Mouse (Mus musculus) thymus, postnatal 14 days (tissue): ENCODE measurements around the gene Mroh7.
"Not testable (repeated sequence)": the region's sequence is repeated elsewhere in the genome, so short reads cannot be mapped to it uniquely, and the experiment has no call there.

ENCODE experiments used
- DNase-seq: peaks from one replicate; pipeline ENCODE4 v3.0.0; 2021

The Mroh7 gene

GRCm38 (mm10) chr4:106730814-106731213, at the start of gene Mroh7:
Gene Mroh7 (minus strand): TSS chr4:106730925.
- DNase-seq = no peak

- DNase-seq = no peak
Observed at GRCm38 (mm10) chr4:106780045-106780444, 49.3 kb upstream of the Mroh7 start.

GRCm38 (mm10) chr4:106778116-106778788, 47.5 kb upstream of the Mroh7 start:
- DNase-seq = no peak

GRCm38 (mm10) chr4:106776998-106777397, 46.3 kb upstream of the Mroh7 start:
- no peak for DNase-seq

GRCm38 (mm10) chr4:106775767-106776166, 45.0 kb upstream of the Mroh7 start:
- DNase-seq = not testable (repeated sequence)

- DNase-seq = no peak
Observed at GRCm38 (mm10) chr4:106772558-106772957, 41.8 kb upstream of the Mroh7 start.

- DNase-seq = no peak
Observed at GRCm38 (mm10) chr4:106769306-106769705, 38.6 kb upstream of the Mroh7 start.

- no peak for DNase-seq
Observed at GRCm38 (mm10) chr4:106764166-106764565, 33.4 kb upstream of the Mroh7 start.

GRCm38 (mm10) chr4:106751726-106752125, 21.0 kb upstream of the Mroh7 start:
- DNase-seq = no peak

- peak; percentile 49 for DNase-seq
Observed at GRCm38 (mm10) chr4:106749699-106750098, 19.0 kb upstream of the Mroh7 start.

GRCm38 (mm10) chr4:106747001-106747580, 16.4 kb upstream of the Mroh7 start:
- DNase-seq = no peak

GRCm38 (mm10) chr4:106745862-106746261, 15.1 kb upstream of the Mroh7 start:
- DNase-seq = no peak

GRCm38 (mm10) chr4:106737904-106738303, 7.2 kb upstream of the Mroh7 start:
- no peak for DNase-seq

- DNase-seq = not testable (repeated sequence)
Observed at GRCm38 (mm10) chr4:106736884-106737283, 6.2 kb upstream of the Mroh7 start.

- no peak for DNase-seq
Observed at GRCm38 (mm10) chr4:106733636-106734035, 2.9 kb upstream of the Mroh7 start, which contains the start of gene Fam151a. Gene Fam151a (plus strand): TSS chr4:106733889.

GRCm38 (mm10) chr4:106720631-106721030, 10.1 kb downstream of the Mroh7 start:
- no peak for DNase-seq

- no peak for DNase-seq
Observed at GRCm38 (mm10) chr4:106713622-106714021, 17.1 kb downstream of the Mroh7 start.

GRCm38 (mm10) chr4:106708408-106708807, 22.3 kb downstream of the Mroh7 start:
- DNase-seq = peak; percentile 79

- DNase-seq = no peak
Observed at GRCm38 (mm10) chr4:106707957-106708356, 22.8 kb downstream of the Mroh7 start.

GRCm38 (mm10) chr4:106705096-106705665, 25.5 kb downstream of the Mroh7 start:
- DNase-seq = no peak

GRCm38 (mm10) chr4:106704416-106704815, 26.3 kb downstream of the Mroh7 start:
- DNase-seq = no peak

GRCm38 (mm10) chr4:106703956-106704355, 26.8 kb downstream of the Mroh7 start:
- no peak for DNase-seq

GRCm38 (mm10) chr4:106700798-106701197, 29.9 kb downstream of the Mroh7 start:
- DNase-seq = no peak

GRCm38 (mm10) chr4:106699989-106700388, 30.7 kb downstream of the Mroh7 start:
- DNase-seq = peak; percentile 47
